Mouse (Mus musculus) embryo, embryonic 10.5 days (tissue): ENCODE results near the gene Stub1.
"Not testable (repeated sequence)": the region's sequence is repeated elsewhere in the genome, so short reads cannot be mapped to it uniquely, and the experiment has no call there.

Source experiments
- DNase-seq: peaks from one replicate; pipeline ENCODE4 v3.0.0-alpha.2; 2015; ENCODE audit warnings: low spot score

Gene Stub1

DNA sequence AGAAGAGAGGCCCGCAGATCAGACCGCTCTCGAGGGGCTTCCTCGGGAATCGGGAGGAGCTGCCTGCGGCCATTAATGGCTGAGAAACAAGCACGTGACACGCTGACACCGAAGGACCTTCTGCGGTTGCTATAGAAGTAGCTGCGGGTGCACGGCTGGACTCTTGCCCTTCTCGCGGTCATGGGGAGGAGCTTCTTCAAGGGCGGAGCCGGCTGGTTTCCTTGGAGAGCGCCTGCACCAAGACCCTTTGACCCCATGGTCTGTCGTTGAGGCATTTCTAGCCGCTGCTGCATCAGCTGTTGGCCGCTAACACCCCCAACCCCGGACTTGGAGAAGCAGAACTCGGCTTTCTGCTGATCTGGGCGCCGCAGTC lies at the start of gene Stub1:
Stub1 (minus strand) TSS at position 114 of the 373 bp plus-strand sequence.
- peak; percentile 97 for DNase-seq

DNA sequence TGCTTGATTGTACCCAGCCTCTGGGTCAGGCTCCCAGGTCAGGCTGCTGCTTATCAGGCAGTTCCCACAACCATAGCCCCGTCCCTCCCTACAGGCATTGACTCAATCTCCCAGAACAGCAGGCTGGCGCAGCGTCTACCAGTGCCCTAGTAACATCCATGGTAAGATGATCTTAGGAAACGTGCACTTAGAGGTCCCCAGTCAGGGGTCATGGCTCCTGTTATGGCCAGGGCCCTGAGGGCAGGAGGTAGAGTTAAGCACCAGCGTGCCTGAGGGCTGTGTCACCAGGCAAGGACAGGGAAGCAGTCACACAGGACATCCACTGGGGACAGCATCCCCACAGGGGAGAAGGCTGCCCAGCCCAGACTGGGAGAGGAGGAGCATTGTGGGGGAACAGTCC lies 49.1 kb upstream of the Stub1 start:
- DNase-seq = peak; percentile 44

DNA sequence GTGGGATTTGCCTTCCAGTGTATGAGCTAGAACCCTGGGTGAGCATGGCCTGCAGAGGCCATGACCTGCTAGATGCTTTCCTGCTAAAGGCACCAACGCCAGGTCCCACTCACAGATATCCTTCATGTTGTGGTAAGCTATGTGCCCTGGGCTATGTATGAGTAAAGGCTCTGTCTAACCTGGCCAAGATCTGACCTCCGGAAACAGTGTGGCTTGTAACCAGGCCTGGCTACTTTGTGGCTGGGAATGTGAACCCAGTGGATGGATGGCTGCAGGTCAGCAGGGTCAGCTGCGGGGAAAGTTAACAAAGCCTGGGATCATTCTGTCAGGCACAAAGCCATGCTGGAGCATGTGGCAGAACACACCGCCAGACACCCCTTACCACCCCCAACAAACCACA lies 48.5 kb upstream of the Stub1 start:
- peak; percentile 79 for DNase-seq

DNA sequence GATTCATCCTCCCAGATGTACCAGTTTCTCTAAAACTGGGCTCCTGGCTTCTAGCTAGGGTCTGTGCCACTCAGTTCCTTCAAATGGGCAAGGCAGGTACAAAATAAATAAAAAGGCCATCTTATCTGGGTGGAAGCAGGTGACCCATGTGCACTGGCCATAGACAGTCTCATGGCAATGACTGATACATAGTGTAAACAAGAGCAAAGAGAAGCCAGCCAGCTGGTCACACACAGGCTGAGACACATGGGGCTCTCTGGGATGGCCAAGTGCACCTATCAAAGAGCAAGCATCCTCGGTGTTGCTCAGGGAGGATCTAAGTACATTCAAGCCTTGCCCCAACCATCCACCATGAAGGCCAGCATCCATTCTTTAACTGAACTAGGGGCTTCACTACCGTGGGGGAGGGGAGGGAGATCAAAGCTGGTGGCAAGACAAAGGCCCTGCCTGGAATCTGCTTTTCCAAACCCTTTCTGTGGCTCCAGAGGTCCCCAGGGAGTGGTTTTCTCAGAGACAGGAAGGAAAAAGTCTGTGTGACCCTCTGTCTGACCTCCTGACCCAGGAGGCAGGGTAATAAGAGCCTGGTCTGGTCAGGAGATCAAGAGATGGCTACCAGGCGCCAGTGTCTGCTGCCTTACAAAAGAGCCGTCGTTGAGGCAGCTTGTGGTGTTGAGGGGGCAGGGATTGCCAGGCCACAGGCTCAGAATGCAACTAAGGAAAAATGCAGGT lies 47.9 kb upstream of the Stub1 start:
- peak; percentile 94 for DNase-seq

DNA sequence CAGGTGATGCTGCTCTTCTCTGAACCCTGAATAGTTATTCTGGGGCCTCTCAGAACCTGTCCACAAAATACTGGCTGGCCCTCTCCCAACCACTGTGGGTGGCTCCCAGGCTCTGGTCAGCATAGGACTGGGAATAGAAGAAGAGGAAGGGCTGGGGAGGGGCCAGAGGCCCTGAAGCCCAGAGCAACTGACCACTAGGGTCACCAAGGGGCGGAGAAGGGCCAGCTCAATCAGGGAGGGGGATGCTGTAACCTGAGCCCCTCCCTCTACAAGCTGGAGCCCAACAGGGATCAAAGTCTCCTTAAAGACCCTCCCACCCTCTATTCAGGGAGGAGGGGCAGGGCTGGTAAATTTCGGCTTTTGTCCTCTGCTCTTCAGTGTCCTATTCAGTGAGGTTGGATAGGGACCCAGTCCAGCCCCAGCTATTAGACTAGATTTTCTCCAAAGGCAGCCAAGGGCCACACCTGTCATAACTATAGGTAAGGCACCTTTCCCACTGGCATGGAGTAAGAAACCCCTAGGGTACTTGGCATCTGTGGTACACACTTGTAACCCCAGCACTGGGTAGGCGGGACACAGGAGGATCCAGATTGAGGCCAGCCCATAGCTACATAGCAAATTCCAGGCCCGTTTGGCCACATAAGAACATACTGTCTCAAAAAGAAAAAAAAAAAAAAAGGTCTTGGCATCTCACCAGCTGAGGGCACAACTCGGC lies 47.1 kb upstream of the Stub1 start, which contains the start of gene Wfikkn1:
Wfikkn1 (minus strand) TSS at position 663 of the 715 bp plus-strand sequence.
- peak; percentile 84 for DNase-seq

DNA sequence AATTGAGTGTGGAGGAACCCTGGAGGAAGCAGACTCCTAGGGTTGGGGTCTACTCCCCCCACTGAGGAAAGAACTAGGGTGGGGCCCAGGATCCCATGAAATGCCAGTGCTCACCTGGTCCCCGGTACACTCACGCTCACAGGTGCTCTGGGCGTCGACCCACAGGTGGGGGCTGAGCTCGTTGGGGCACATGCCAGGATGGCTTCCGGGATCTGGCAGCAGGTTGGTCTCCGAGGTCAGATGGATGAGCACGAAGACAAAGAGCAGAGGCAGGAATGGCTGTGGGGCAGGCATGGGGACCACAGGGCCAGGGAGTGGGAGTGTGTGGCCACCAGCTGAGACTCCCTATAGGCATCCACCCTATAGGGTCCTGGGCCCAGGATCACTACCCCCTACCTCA lies 46.5 kb upstream of the Stub1 start:
- DNase-seq = no peak

DNA sequence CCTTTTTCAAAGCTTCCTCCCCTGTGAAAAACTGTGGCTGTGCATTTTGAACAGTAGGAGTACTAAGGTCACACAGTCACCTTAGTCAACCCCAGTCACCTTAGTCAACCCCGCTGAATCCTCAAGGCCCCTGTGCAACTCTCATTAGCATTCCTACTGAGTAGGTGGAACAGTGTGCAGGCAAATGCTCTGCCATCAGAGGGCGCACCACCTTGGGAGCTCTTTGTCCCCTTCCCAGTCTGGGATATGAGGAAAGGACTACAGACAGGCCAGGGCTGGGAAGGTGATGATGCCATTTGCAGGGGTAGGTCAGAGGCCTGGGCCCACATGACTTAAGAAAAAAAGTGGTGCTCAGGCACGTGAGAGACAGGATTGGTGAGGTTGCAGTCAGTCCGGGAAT lies 46.1 kb upstream of the Stub1 start:
- peak; percentile 75 for DNase-seq

DNA sequence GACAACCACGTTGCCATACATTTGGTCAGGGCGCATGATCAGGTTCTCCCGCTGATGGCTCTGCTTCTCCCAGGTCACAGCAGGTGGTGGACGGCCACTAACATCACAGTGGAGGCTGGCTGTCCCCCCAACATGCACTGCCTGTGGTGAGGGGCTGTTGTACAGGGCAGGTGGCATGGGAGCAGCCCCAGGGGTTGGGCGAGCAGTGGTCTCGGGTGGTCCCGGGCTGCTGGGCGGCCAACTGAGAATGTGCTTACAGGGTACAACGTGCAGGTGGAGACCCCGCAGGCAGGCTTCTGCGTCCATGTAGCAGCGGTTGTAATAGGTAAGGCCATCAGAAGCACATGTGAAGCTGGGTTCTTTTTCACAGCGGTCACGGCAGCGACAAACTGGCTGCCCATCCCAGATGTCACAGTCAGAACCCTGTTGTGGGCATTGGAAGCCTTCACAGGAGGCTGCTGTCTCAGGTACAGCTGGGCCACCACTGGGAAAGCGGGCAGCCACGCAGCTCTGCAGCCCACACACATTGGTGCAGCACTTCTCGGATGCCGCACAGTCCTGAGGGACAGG lies 45.5 kb upstream of the Stub1 start:
- no peak for DNase-seq

DNA sequence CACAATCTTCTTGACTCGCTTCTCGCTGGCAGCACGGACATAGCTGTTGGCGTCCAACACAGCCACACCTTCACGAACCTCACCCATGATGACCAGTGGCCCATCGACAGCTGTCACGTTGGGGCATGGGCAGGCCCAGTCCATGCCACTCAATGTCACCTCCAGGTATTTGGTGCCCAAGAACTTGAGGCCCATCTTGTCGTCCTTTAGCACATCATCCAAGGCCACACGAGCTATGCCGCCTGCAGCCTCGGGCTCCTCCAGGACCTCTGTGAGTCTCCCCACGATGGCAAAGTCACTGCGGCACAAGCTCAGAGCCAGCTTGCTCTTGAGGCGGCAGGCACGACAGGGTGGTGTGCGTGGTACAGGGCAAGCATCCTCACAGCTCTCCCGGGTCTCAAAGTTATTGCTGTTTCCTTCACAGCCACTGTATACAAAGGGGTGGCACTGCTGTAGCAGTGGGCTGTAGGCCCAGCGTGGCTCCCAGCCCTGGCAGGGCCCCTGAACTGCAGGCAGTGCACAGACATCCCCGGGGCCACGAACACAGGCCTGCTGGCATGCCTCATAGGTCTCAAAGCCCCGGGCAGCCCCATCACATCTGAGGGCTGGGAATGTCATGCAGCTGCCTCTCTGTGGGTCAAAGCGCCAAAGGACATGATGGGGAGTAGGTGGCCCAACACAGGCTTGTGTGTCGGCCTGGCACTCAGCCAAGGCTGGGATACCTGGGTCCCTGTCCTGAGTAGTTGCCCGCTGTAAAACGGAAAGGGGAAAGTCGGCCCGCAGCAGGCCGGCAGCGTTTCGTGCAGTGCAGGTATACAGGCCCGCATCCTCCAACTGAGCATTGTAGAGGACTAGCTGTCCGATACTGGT lies 44.8 kb upstream of the Stub1 start:
- DNase-seq = no peak

DNA sequence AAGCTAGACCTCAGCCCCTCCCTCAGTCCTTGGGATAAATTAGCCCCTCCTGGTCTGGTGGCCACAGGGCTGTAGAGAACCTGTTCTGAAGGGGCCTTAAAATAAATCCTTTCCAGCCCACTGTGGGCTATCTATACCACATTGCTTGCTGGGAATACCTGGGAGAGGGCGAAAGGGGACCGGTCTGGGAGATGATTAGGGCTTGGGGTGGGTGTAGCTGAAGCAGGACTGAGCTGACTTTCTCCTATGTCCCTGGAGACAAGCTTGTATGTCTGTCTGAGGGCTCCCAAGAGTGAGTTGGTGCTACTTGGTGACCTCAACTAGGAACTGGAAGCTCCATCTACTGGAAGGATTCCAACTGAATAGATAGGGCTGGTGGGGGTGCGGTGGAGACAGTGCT lies 43.8 kb upstream of the Stub1 start:
- no peak for DNase-seq

DNA sequence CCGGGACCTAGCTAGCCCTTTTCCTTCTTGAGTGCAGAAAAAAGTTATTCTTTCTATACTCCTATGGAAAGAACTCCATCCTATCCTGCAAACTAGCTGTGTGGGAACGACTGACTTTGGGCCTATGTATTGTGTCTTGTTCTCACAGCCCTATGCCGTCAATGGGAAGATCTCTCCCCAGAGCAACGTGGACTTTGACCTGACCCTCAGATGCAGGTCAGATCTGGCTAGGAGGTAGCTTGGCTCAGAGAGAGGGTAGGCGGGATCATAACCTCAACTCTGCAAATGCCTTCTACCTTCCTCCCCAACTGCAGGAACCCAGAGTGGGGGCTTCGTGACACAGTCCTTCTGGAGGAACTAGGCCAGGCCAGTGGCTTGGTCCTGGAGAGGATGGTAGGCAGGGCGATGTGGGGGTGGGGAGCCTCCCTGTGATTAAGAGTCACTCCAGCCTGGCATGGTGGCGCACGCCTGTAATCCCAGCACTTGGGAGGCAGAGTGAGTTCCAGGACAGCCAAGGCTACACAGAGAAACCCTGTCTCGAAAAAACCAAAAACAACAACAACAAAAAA lies 43.2 kb upstream of the Stub1 start:
- peak; percentile 13 for DNase-seq

DNA sequence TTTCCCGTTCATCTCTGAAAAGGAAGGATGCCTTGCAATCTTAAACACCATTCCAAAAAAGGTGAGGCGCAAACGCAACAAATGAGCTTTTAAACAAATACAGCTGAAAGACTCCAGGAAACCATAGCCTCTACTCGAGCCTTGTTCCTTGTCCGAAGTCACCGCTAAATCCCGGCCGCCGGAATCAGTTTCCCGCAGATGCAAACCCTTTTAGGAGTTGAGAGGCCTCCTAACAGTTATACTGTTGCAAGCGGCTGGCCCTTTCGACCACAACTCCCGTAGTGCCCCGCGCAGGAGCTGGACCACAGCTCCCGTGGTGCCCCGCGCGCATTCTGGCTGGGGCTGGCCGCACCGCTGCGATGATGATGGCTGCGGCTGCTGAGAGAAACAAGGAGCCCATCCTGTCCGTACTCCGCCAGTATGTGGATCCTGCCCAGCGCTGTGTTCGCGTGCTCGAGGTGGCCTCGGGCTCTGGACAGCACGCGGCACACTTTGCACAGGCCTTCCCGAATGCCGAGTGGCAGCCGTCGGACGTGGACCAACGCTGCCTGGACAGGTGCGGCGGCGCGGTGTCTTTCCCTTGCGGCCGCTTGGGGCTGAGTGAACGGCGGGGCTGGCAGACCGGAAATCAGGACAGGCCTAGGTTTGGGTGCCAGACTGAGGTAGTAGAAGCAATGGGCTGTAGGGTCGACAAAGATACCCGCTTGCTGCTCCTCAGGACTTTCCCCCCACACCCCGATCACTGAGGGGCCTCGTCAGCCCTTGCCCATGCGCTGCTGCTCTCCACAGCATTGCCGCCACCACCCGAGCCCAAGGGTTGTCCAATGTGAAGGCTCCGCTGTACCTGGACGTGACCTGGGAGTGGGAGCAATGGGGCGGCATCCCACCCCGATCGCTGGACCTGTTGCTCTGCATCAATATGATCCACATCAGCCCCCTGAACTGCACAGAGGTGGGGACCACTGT lies 42.2 kb upstream of the Stub1 start:
- DNase-seq = peak; percentile 94

DNA sequence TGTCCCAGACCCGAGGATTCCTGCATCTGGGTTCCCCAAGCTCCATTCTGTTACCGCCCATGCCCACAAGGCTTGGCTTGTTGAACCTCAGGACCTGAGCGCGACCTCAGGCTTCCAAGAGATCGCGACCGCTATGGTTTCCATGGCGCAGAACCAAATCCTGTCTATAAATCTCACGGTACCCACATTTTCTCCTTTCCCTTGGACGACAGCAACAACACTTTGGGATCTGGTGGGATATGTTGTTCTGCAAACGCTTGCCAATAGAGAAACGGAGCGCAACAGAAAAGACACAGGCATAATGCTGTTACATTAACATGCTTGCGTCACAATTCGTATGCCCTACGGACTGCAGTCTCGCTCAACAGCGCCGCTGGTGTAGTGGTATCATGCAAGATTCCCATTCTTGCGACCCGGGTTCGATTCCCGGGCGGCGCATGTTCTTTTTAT lies 41.5 kb upstream of the Stub1 start, which contains the start of gene Mettl26:
Mettl26 (plus strand) TSS at position 354 of the 450 bp plus-strand sequence.
- DNase-seq = peak; percentile 97

DNA sequence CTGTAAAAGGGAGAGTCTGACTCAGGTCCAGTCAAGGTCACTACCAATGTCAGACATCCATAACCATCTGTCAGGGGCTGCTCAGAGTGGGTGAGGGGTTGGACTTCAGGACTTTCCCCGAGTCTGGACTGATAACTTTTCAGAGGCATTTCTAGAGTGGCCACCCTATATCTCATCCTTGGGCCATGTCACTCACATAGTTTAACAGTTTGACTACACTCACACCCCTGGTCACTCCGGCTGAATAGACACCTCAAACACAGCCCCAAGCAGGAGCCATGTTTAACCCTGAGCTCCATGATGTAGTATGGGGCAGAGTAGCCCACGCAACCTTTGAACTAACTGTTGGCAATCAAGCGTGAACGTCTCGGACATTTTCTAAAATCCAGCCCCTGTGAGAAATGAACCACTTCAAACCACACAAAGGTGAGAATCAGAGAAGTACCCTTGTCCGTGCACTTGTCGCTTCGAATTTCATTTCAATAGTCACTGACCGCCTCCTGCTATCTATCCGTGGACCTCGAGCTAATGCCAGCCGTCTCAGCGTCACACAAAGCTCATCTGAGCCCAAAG lies 41.0 kb upstream of the Stub1 start:
- DNase-seq = no peak

DNA sequence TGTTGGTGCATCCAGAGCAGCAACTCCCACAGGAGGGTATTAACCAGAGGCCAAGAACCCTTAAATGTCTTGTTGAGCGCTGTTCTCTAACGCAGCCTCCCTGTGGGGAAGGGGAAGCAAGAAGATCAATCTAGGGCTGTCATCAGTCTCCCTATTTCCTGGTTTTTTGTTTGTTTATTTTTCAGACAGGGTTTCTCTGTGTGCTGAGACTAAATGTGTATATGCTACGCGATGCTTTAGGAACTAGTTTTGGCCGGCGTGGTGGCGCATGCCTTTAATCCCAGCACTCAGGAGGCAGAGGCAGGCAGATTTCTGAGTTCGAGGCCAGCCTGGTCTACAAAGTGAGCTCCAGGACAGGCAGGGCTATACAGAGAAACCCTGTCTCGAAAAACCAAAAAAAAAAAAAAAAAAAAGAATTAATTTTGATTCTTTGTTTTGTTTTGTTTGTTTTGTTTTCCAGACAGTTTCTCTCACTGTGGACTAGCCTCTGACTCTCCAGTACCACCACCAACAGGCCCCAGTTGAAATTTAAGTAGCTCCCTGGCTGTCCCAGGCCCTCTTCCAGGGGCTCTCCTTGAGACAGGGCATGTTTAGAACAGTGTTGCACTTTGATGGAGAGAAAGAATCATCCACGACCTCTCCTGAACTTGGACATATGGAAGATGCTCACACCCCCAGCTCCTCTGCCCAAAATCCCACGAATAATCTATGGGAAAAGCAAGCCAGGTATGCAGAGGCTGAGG lies 40.4 kb upstream of the Stub1 start:
- DNase-seq = peak; percentile 24

DNA sequence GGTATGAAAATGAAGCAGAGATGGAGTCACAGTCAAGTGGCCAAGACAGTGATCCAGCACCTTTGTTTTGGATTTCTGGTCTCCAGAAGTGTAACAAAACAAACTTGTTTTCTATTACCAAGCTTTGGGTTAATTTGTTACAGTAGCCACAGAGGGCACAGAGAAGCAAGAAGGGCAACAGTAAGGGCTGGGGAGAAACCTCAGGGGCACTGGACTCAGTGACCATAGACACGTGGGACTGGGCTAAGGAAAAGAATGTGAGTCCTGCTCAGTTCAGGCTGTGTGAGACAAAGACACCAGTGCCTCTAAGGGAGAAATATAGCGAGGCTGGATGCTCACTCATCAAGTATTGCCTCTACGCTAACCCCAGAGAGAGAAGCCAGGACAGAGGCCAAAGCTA lies 39.5 kb upstream of the Stub1 start:
- no peak for DNase-seq

DNA sequence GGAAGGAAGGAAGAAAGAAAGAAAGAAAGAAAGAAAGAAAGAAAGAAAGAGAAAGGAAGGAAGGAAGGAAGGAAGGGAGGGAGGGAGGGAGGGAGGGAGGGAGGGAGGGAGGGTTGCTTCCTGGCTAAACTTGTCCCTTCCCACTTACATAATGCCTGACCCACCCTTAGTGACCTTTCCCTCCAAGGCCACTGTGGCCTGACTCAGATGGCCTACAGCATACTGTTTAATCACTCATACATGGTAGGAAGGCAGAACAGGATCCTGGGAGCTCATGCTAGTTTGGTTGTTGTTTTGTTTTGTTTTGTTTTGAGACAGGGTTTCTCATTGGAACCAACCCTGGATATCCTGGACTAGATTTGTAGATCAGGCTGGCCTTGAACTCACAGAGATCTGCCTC lies 38.4 kb upstream of the Stub1 start:
- not testable (repeated sequence) for DNase-seq

DNA sequence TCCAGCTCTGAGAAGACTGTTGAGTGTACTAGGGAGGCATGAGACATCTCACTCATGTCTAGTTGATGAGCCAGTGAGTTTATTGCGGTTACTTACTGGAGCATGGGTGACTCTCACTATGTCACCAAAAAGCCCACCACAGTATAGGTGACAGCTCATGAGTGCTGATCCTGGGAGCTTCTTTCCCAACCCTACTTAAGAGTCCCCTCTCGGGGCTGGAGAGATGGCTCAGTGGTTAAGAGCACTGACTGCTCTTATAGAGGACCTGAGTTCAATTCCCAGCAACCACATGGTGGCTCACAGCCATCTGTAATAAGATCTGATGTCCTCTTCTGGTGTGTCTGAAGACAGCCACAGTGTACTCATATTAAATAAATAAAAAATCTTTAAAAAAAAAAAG lies 36.8 kb upstream of the Stub1 start:
- no peak for DNase-seq

DNA sequence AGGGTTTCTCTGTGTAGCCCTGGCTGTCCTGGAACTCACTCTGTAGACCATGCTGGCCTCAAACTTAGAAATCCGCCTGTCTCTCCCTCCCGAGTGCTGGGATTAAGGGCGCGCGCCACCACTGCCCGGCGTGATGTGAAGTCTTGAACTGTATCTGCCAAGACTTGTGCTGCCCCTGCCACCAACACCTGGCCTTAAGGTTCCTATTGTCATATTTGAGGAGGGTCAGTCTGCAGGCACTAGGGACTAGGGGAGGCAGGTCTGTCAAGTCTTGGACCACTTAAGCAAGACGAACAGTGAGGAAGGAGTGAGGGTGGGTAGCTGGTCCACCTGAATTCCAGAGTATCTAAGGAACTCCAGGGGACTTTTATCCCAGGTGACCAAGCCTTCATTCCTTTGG lies 36.3 kb upstream of the Stub1 start:
- DNase-seq = no peak
